Mouse (Mus musculus): ENCODE results near the gene Tubb5.

GRCm38 (mm10) chr17:35860831-35861197 lies 22.7 kb upstream of the Tubb5 start:
- TF ChIP-seq GATA1 (IDR thresholded peaks at IDR 0.05; ENCODE audit: low read length) (no peak), TAL1 (IDR thresholded peaks at IDR 0.05; ENCODE audit: low read length) (no peak)
